Mouse (Mus musculus): ENCODE measurements around the gene Lsp1. TPM values are rescaled to one million over a fixed set of nuclear protein-coding genes. Genes with fewer than 3 reads are reported as not detected.

Gene Lsp1
- total and polyA plus RNA-seq, 3 experiments: 20.9 to 28.7 (median 25.1) TPM

DNA sequence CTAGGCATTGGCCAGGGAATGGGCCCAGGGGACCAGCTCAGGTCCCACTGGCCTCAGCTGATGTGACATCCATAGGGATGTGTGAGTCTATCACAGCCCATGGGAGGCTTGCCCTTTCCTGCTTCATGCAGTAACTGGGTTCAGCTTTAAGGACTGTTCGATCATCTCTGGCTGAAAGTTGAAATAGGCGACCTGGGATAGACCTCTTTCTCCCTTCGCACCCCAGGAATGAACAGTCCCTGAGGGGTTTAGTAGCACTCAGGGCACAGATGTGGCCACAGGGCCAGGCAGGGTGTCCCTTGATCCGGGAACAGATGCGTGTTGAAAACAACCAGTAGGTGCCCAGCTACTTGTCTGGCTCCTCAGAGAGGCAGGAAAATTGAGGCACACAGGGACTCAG, 15.7 kb downstream of the Lsp1 start:
- DNase-seq: no peak

DNA sequence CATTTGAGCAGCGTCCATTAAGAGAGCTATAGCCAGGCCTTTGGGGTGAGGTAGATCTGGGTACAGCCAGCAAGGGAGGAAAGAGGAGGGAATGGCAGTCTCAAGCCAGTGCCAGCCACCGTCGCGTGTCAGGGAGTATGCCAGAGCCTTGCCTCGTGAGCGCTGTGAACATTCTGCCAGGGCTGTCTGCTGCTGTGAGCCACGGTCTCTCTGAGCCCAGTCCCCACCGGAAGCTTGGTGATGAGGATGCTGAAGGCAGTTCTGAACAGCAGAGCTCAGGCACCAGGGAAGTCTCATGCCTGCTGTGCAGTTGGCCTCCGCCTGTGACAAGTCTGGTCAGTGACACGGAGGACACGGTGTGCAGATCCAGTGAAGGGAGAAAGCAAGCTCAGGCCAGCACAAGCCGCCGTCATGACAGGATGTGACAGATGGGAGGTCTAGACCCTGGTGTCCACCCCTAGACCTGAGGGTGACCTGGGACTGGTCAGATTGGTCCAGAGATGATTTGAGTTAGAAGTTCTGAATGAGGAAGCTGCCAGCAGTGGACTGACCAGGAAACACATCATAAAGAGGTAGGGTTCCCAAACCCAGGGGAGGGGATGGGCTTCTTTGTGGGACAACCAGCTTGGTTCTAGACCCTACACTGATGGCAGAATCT, 16.3 kb downstream of the Lsp1 start:
- DNase-seq: no peak

DNA sequence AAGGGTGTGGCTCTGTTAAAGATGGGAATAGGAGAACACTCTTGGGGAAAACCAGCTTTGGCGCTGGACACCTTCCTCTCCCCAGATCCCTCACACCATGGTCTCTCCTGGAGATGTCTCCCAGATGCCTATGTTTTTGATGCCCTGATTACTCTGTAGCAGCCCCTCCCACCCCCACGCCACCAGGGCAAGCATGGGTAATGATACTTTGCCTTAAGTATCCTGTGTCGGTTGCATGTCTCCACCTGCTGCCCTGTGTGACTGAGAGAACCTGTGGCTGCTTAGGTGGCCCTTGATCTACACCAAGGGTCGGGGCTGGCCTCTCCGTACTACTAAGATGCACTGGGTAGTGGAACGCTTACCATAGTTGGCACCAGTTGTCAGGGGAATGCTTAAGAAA, 17.4 kb downstream of the Lsp1 start:
- no peak for DNase-seq

DNA sequence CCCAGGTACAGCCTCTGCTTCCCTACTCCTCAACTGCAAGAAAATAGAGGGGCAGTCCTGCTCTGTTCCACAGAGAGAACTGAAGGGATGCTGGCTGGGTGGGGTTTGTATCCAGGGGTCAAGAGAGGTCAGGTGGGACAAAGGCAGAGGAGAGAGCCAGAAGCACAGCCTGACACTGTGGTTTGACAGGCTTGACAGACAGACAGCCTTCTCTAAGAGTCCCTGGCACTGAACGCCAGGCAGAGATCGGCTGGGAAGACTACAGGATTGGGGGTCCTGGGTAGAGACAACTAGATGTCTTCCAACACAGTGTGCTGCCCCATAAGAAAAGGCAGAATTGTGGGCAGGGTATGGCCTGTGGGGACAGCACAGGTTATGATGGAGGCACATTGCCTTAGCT, 18.0 kb downstream of the Lsp1 start:
- DNase-seq: no peak

DNA sequence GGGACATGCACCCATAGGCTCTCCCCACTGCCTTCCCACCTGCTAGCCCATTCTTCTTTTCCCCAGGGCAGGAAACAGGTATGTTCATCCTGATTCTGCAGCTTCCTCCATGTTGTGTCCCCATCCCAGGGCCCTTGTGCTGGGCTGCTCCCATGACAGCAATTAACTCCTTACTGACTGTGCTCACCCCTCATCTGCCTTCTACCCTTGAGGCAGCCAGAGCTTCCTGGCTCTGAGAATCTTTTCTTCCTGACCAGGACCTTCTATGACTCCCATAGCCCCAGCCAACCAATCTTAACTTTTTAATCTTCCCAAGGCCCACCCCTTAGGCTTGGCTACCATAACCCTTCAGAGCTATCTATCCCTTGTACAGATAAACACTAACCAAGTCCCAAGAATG, 18.7 kb downstream of the Lsp1 start:
- no peak for DNase-seq

DNA sequence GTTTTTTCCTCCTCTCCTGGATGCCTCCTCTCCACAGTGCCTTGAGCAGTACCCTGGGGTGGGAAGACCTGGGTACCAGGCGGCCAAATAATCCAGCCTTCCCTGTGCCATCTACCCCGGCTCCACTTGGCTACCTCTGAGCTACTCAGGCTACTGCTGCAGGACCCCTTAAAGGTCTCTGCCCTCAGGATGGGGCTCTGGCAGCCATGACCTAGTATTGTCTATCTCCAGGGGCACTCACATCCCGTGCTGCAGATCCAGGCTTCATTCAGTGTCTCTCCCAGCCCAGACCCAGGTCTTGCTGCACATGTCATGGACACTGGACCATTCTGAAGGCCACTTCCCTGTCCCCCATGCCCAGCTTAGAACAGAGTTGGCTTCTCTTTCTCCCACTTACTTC, 19.3 kb downstream of the Lsp1 start:
- DNase-seq: no peak

DNA sequence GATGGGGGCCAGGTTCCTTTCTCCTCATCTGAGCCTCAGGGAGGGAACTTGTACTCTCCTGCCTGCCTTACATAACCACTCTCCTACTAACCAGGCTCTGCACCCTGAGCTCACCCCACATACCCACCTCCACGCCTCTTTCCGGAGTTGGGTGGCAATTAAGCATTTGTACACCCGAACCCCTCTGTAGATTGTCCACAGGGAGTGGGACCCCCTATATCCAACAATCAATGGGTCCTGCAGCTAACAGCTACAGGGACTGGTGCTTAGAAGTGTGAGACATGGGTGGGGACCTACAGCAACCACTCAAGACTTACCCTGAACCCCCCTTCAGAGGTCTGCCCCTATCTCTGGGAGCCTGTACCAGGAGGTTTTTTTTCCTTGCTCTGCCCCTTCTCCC, 20.1 kb downstream of the Lsp1 start:
- no peak for DNase-seq

DNA sequence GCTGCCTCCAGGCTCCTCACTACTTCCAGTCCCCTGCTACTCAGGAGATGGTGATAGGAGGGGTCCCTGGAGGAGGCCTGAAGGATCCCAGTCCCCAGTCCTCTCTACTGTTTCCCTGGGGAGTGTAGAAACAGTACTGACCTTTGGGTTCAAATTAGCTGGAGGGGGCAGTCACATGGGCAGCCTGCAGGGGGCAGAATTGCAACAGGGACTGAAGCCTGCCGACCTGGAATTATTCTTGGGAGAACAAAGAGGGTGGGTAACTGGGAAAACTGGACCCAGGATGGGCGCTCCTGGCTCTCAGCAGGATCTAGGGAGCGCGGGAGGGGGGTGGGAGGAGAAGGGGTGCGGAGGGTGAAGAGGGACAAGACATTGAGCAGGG, 20.6 kb downstream of the Lsp1 start:
- peak; percentile 37 for DNase-seq

DNA sequence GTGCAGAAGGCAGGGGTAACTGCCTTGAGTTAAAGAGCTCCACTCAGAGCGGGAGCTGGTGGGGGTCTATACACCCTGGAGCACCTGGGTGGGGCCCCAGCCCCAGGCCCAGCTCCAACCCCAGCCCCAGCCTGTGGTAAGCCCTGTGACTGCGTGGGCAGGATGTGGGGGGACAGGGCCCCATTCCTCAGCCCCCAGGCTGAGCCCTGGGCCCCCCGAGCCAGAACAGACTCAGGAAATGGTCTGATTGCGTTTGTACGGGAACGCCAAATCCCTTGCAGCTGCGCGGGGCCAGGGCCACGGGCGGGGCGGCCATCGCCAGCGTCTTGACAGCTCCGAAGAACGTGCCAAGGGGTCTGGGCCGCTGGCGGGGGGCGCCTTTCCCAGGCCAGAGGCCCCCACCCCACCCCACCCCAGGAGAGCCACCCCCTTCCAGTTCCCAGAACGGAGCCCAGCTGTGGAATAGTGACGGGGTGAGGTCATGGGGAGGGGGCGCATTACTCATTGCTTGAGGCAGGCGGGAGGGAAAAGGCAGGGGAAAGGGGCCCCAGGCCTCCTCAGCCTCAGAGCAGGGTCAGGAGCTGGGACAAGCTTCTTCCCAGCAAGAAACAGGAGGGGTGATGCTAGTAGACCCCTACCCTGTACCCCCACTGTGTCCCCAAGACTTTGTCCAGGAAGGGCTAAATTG, 21.1 kb downstream of the Lsp1 start:
- DNase-seq: peak; percentile 16

DNA sequence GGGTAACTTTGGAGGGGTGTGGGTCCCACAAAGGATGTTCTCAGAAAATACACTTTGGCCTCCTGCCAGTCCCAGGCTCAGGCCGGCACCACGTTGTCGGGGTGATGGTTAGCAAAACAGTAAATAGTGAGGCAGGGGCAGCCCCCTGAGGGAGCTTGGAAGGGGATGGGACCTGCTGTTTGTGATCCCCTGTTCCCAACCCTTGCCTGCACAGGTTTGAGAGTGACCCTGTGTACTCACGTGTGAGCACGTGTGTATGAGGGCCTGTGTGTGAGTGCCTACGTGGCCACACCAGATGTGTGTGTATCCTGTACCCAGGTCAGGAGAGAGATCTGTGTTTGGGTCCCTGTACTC, 21.6 kb downstream of the Lsp1 start:
- no peak for DNase-seq

DNA sequence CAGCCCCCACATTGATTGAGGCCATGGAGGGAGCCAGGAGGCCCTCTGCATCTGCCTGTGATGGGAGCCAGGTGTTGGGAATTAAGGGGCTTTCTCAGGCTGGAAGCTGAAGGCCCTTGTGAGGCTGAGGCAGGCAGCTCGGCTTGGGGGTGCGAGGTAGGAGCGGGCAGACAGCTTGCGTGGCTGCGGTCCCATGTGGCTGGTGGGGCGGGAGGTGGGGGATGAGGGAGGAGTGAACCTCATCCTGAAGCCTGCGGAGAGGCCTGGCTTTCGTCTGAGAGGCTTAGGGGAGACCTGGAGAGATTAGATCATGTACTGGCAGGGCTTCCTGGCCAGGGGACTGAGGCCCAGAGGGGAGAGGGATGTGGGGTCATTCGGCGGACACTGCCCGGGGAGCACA, 22.5 kb downstream of the Lsp1 start:
- DNase-seq: no peak

DNA sequence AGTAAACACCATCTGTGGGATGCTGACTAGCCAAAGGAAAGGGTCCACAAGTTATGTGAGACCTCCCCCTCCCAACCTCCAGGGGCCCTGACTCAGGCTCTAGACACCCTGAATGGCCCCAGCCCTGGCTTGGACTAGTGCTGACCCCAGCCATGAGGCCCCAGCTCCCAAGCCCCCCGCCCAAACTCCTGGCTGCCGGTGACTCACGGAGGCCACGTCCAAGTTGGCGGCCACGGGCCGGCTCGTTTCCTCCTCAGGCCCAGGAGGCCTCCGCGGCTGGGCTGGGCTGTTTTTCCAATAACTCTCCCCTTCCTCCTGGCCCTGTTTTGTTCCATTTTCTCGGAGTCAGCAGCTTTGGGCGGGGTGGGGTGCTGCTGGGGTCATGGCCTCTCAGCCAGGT, 24.2 kb downstream of the Lsp1 start:
- no peak for DNase-seq

DNA sequence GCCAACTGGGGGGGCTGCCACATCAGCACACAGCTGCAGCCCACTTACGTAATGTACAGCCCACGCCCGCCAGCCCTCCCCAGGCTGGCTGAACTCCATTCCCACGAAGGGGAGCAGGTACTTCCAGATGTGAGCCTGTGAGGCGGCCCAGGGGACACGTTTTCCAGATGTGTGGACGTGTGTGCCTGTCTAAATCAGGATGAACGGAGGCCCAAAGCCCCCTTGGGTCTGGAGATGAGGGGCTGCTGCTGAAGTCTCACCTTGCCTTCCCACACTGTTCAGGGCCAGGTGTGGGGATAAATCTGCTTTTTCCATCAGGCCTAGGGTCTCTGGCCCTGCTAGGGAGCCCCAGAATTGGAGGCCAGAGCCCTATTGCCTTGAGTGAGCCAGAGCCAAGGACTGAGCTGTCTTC, 26.1 kb downstream of the Lsp1 start:
- DNase-seq: no peak

DNA sequence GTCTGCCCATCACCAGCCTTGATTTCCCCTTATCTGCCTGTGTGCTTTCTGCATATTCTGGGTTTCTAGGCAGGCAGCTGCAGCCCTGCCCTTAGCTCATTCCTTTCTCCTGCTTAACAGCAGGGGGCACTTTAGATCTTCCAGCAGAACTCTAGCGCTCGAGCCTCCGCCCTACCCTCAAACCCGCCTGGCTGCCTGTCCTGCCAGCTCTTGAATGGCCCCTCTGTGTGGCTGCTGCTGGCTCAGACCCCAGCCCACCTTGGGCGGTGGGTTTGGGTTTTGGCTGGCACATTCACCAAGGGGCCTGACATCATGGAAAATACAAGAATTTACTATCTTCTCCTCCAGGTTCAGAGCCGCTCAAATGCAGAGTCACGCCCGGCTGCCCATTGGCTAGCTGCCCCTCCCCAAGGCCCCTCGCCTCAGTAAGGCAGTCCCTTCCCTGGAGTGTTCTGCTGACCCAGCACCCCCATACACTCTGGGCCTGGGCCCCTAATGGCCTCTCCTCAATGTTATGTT, 26.8 kb downstream of the Lsp1 start:
- peak; percentile 34 for DNase-seq

DNA sequence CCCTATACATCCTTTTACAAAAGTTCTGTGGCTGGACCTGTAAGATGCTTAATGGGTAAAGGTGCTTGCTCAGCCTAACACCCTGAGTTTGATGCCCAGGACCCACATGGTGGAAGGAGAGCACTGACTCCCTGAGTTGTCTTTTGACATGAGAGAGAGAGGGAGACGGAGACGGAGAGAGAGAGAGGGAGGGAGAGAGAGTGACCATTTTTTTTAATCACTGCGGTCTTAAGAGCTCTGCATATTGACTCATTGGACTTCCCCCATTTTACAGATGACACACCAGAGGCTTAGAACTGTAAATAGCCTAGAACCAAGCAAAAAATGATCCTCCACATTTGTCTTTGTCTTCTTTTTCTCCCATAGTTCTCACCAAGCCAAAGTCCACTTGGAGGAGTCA, 27.4 kb downstream of the Lsp1 start:
- no peak for DNase-seq

DNA sequence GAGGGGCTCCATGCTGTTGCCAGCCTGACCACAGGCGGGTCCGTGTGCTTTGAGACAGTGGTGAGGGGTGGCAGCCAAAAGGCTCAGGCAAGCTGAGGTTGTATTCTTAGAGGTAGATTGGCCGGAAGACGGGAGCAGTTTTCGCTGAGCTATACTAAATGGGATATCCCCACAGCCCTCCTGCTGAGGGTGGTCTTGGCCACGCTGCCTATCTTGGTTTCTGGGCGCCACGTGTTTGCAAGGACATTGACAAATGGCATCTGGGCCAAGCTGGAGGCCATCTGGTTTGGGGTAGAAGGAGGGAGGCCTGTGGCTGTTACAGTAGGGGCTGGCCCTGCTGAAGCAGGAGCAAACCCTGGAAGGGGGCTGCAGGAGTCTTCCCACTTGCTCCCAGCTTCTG, 32.9 kb downstream of the Lsp1 start:
- no peak for DNase-seq

DNA sequence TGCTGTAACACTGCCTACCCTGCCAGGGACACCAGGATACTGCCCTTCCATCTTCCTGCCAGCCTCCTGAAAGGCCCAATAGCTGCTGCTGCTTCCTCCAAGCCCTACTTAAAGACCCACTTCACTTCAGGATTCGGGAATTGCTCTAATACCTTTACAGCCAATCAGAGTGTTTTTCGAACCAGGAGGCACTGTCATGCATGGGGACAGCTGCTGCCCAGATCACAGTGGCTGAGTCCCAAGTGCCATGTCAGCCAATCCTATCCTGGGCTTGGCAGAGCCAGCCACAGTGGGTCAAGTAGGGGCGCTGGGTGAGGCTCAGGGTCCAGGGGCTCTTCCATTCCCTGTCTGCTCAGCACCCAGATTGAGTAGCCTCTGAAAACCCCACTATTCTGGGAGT, 35.5 kb downstream of the Lsp1 start:
- DNase-seq: no peak

DNA sequence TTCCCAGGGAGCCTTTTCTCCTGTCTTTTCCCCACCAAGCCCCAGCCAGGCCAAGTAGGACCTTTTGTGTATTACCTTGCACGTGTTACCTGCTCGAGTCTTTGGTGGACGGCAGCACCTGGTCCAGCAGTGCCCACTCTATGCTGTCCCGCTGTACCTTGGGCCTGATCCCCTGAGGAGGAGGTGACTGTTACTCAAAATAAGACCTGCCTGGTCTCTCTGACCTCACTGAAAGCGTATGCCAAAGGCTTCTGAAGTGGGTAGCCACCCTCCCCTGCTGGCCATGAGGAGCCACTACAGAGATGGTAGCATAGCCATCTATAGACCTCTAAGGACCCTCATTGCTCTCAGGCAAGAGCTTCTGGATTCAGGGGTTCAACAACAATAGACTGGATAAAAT, 36.2 kb downstream of the Lsp1 start:
- DNase-seq: no peak

DNA sequence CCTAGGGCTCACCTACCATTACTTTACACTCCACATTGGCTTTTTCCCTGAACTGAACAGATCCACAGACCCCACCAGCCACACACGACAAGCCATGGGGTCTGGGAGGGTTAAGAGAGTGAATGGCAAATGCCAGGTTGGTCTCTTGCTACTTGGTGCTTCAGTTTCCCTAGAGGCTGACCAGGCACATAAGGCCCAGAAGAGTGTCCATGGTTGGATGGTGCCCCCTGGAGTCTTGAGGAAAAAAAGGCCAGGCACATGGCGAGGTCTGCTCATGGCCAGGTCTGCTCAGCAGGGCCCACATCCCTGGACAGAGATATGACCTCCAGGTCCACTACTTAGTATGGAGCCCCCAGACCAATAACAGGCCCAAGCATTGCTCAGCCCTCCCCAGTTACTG, 37.2 kb downstream of the Lsp1 start:
- peak; percentile 18 for DNase-seq

DNA sequence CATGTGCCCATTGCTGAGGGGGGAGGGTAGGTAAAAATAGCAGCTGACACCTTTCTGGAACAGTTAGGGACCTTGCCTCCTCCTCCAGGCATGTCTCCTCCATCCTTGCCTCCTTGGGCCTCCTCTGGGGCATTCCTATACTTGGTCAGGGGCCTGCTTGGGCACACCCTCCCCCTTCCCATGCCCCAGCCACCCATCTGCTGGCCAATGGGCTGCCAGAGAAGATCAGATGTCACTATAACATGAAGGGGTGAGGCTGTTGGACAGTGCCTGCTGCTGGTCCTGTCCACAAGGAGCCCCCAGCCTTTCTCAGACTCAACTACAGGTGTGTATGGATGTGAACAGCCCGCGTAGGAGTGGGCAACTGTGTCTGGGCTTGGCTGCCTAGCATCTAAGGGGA, 38.0 kb downstream of the Lsp1 start, which contains the start of gene Tnnt3:
Tnnt3 (plus strand) TSS at position 262 of the 400 bp plus-strand sequence.
- DNase-seq: no peak

DNA sequence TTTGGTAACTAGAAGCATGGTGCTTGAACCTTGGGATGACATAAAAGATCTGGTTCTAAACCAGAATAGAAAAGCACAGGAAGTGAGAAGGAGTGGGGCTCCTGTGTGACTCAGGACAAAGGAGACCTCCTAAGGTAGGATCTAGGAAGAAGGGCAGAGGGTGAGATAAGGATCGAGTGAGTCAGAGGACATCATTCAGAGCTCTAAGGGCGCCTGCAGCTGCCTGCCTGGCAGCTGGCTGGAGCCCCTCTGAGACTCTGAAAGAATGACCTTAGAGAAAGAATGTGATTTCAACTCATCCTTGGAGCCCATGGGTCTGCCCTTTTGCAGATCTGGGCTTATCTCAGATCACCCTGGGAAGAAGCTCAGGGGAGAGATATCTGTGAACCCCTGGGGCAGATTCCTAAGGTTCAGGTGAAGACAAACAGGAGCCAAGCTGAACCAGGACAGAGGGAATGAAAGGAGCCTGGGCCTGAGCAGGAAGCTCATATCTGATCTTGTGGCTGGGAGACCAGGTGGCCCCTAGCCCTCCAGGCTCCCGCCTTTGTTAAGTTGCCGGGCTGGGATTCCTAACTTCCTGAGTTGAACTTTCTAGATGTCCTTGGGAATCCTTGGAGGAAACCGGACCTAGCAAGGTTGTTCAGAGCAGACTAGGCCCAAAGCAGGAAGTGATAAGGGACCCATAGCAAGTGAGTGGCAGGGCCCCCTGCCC, 38.6 kb downstream of the Lsp1 start:
- peak; percentile 33 for DNase-seq

DNA sequence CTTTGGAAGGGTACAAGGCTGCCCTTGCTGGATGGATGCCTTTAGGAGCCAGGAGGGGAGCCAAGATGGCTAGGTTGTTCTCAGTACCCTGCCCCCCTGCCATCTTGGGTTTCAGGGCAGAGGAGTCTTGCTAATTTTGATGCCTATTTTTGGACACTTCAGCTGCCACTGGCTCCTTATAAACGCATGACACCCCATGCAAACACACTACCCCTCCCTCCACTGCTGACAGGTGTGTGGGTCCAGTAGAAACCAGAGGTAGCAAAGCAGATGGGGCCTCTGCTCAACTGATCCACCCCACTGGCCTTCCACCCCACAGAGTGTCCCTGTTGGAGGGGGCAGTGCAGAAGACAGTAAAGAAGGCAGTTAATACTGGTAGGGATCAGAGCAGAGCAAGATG, 39.4 kb downstream of the Lsp1 start:
- DNase-seq: no peak

DNA sequence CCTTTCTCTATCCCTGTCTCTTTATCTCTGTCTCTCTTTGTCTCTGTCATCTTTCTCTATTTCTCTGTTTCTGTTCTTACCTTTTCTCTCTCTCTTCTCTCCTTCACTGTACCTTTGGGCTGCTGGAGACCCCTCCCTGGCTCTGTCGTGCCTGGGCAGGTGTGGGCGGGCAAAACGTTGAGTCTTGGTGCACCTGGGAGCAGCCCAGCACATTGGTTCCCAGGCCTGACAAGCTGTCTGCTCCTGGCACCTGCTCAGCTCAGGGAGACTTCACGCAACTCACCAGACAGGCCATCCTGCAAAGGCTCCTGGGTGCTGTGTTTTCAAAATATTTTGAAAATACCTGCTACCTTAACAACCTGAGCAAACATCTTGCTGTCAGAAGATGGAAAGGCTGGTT, 42.6 kb downstream of the Lsp1 start:
- DNase-seq: no peak

All from adrenal gland, adult 2 months (tissue).